Mouse (Mus musculus) neutrophil, adult 59 days (primary cell): Measurements from ENCODE around the gene Katna1. TPM values are rescaled to one million over a fixed set of nuclear protein-coding genes. Genes with fewer than 3 reads are reported as not detected.

ENCODE experiments used
- total RNA-seq, 2 experiments: library from RNA; stranded (reverse); gene quantifications; 1 replicate in 1 of 2; 2 replicates in 1 of 2; pipeline ENCODE4 v1.2.4; 2023

Gene Katna1
- total RNA-seq: 10 to 100 TPM; 31.4 to 40.8 TPM

GRCm38 (mm10) chr10:7725751-7726500, at the start of gene Katna1:
TSS of gene Katna1 (plus strand) at chr10:7726000.

GRCm38 (mm10) chr10:7680731-7681301, 45.0 kb upstream of the Katna1 start, which contains the start of the genes Pcmt1 and Lats1:
TSS of gene Pcmt1 (minus strand) at chr10:7681136.
TSS of gene Lats1 (plus strand) at chr10:7681214.

GRCm38 (mm10) chr10:7792751-7793385, 67.1 kb downstream of the Katna1 start, which contains the start of the genes Ginm1 and Ppil4:
TSS of gene Ginm1 (minus strand) at chr10:7792824.
TSS of gene Ppil4 (plus strand) at chr10:7792891.

Other genes with a start within 250 kb of the Katna1 start
- under 1 TPM in 1 of 2 experiments, not detected in 1; 0.13 TPM for gene Lrp11, start 136.2 kb upstream of the Katna1 start, total RNA-seq
- gene Nup43, start 58.5 kb upstream of the Katna1 start, total RNA-seq: 1 to 10 TPM; 5.5 to 6.9 TPM
- 10 to 100 TPM; 60.4 to 62.6 TPM for gene Pcmt1, start 44.9 kb upstream of the Katna1 start, total RNA-seq
- 10 to 100 TPM; 23.3 to 25.6 TPM for gene Lats1, start 44.8 kb upstream of the Katna1 start, total RNA-seq
- gene Ginm1, start 66.8 kb downstream of the Katna1 start, total RNA-seq: 10 to 100 TPM; 23.2 to 23.4 TPM
- 10 to 100 TPM; 35.7 to 39.6 TPM for gene Ppil4, start 66.9 kb downstream of the Katna1 start, total RNA-seq
- 1 to 10 TPM; 4.3 to 6.3 TPM for gene Zc3h12d, start 106.5 kb downstream of the Katna1 start, total RNA-seq
- gene Tab2, start 230.2 kb downstream of the Katna1 start, total RNA-seq: 100 to 1,000 TPM in 1 of 2 experiments, 10 to 100 TPM in 1; 96.7 to 112 TPM